Mouse (Mus musculus) right cerebral cortex, postnatal 25 days (tissue): ENCODE data around the gene Cfh.
"Not testable (repeated sequence)": the region's sequence is repeated elsewhere in the genome, so short reads cannot be mapped to it uniquely, and the experiment has no call there.

Experiments
- DNase-seq: peaks from one replicate; pipeline ENCODE4 v3.0.0; 2022

Gene Cfh

DNA sequence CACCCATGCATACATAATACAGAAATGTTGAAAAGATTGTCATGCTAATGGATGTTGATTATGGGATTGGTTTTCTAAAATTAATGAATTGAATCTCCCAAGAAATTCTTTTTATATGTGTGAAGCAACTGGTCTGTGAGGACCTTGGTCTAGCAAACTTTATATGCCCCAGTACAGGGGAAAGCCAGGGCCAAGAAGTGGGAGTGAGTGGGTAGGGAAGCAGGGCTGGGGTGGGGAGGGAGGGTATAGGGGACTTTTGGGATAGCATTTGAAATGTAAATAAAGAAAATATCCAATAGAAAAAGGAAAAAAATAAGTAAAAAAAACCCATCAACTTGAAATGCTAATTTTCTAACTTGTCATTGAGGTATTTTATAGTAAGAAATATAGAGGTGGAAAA is at the start of gene Cfh:
Gene Cfh, minus strand, starts transcription at position 101 of the 400 bp plus-strand sequence.
- DNase-seq, result not testable (repeated sequence)

DNA sequence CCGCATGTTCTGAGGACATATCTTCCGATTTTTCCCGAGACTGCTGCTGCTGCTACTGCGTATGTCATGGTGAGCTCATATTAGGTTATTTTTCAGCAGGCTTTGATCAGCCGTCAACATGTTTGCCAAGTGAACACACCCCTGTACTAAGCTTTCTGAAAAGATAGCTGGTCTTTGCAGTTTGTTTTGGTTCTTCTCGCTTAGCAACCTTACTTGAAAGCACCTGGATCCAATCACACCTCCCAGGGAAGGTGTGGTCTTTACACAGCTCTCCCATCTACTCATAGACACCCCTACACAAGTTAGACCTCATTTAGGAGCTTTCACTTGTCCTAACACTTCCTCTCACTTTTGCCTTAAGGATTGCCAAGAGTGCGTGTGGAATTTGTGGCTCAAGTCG is 43.1 kb upstream of the Cfh start:
- no peak for DNase-seq

DNA sequence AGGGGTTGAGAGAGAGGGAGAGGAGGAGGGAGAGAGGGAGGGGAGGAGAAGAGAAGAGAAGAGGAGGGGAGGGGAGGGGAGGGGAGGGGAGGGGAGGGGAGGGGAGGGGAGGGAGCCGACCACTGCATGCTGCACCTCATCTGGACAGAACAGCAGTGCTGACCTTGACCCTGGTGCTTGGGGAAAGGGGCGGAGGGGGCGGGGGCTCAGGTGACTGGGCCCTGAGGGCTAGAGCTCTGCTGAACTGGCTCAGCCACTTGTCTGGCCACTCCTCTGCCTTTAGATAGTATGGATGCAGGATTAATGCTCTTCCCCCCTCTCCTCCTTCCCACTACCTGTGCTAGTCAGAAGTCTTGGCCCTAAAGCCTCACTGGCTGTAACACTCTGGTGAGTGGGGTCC is 41.7 kb upstream of the Cfh start:
- no peak for DNase-seq

DNA sequence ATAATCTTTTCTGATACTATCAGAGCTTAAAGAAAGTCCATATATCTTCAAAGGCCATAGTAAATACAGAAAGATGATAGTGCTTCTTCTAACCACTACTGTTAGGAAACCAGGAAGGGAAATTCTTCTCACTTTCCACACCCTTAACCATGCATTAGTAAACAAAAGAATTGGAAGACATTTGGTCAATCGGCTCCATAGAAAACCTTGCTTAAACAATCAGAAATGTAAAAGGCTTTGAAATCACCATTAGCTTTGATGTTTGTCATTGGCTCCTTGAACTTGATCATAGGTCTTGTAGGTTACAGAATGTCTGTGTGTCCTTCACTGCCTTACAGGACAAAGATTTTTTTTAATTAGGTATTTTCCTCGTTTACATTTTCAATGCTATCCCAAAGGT is 21.8 kb upstream of the Cfh start:
- no peak for DNase-seq

DNA sequence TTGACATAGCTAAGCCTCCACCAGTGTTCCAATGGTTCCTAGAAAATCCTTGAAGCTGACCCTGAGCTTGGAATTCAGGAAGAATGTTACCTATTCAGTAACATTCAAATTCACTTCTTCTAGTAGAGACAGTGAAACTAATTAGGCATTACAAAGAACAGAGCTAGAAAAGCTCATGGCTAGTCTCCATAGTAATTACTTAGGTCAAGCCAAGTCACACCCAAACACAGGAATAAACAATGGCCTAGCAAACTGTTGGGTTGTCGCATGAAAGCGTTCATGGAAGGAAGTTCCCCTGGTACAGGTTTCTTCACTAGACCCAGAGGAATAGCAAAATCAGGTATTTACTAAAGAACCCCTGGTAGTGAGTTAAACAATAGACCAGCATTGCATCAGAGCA is 4.9 kb upstream of the Cfh start:
- DNase-seq, result not testable (repeated sequence)

DNA sequence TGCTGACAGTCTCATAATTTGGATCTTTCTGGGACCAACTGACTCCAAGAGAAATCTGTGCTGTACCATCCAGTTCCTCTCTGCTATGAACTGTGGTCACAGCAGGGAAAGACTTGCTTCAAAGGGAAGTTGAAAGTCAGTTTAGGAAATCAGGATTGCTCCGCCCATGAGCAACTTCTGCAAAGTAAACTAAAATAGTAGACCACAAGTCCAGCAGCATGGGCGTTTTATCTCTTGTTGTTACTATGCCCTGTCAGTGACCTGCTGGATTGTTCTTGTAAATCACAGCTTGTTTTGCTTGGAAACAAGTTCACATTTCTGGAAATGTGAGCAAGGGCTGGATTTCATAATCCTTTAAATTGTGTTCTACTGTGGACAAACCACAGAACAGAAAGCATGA is 356 bp downstream of the Cfh start:
- no peak for DNase-seq

DNA sequence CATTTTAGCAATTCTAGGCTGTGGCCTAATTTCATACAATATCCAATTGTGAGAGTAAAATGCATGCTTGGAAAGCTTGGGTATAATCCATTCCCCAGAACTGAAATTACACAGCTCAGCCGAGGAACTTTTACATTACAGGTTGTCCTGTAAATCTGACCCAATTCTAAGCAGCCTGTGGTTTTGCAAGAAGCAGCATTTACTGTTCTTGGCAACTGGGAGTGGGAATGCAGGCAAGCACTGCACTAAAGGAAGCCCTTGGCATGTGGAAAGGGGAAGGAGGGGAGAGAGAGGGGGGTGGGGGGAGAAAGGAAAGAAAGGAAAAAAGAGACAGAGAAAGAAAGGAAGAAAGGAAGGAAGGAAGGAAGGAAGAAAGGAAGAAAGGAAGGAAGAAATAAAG is 3.4 kb downstream of the Cfh start:
- DNase-seq, result no peak

DNA sequence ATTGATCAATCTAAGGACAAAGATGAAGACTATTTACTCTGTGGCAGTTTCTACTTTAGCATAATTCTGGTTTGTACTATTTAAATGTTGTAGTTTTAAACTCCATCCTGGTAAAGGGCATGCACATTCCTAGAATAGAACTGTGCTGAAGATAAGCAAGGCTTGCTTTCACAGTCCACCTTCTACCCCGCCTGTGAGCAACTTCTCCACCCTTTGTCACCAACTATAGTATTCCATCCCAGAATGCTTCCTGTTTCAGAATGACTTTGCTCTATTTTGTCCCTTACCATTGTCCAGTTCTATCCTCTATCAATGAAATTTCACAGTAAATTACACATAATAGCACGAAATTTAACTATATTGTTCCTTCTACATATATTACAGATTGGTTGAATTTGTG is 8.1 kb downstream of the Cfh start:
- DNase-seq, result no peak

DNA sequence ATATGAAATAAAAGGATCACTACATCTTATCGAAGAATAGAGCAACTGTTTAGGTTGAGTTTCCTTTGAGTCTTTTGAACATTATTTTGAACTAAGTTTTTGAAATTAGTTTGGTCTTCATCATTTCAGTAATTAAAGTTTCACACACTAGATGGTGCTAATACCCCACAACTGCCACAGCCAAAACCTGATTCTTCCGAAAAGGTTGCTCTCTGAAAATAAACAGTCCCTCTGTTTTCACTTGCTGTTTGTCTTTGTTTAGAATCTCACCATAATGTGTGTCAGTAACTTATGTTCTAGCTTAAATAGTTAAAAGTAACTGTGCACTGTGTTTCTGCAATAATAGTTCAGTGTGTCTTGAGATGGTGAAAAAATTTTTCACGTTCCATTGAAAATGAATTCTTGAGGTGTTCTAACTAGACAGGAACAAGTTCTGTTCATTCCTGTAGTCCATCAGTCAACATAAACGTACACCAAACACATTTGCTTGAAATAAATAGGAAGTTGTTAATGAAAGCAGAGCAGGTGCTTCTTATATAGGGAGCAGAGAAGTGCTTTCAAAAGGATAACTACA is 11.9 kb downstream of the Cfh start:
- DNase-seq, result no peak

DNA sequence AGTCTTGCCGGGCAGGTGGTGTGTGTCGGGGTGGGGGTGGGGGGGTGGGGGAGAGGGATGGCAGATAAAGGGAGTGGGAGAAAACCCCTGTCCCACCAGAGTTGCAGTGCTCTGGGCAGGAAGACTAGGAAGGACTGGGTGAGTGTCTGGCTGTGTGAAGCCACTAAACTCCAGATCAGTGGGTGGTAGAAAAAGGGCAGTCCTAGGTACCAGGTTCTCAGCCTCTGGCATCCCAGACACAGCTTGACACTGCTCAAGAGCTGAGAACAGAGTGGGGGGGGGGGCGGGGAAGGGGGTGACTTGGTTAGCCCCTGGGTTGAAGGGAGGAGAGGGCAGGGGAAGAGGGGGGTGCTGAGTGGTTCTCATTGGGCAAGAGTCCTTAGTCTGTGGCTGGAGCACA is 24.6 kb downstream of the Cfh start:
- DNase-seq, result no peak

DNA sequence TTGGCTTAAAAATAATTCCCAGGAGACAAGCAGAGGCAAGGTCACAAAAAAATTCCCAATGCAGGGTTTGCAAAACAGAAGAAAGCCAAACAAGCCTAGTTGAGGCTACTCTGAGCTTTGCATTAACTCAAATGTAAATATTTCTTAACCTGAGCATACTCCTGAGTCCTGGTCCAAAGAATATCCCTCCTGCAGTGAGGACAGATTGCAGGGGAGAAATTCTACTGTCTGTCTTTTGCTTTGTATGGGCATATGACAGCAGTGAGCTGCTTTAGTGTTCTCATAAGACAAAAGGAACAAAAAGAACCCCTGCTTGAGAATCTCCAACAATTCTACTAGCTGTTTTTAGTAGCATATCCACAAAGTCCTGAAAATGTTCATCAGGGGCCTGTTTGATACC is 114.1 kb downstream of the Cfh start:
- DNase-seq, result no peak
